Comparison of ENCODE assay signal across 8 mouse cellular contexts in the genomic region with DNA sequence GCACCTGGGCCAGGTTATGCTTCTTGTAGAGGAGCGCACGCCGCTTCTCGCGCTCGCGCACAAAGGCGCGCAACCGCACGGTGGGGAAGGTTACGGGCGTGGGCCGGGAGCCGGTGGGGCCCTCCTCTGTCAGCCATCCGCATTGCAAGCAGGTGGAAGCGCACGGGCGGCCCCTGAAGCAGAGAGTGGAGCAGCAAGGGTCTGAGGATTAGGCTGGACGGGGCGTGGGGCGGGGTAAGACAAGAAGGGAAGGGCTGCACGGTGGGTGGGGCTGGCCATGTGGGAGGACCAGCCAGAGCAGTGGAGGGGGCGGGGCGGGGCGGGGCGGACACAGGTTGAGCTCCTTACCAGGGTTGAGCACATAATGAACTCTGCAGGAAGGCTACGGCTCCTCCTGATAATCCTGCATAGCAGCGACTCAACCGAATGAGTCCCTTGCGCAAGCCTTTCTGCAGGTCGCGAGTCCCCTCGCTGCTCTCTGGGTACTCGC. TPM values are rescaled to one million over a fixed set of nuclear protein-coding genes. Genes with fewer than 3 reads are reported as not detected.
DNase-seq lines count a peak whose midpoint lies in the region; ATAC-seq and TF ChIP-seq lines count a peak whose summit lies in the region.

No protein-coding gene starts in this region.

- H3K4me2 ChIP-seq in stomach, embryonic 14.5 days (replicated peaks; ENCODE audit: low read depth, low read length), result peak overlapping the region; percentile 58

- no peak for TF ChIP-seq CTCF in cortical plate, adult 2 months (IDR thresholded peaks at IDR 0.05; ENCODE audit: extremely low read depth, insufficient read depth, low read length)

- ATAC-seq in stomach, embryonic 14.5 days (ENCODE audit: insufficient number of reproducible peaks, insufficient read depth, low FRiP score, low read depth), result peak; percentile 89

- peaks cover 1% of the 10 kb centered on the region; the same call in 1 of the 2 replicates for H3K4me1 ChIP-seq in cortical plate, adult 2 months (ENCODE audit: control insufficient read depth, insufficient read depth, low read length)
- peaks cover 13% of the 10 kb centered on the region for H3K4me1 ChIP-seq in limb, embryonic 10.5 days
- H3K4me1 ChIP-seq in stomach, embryonic 14.5 days (ENCODE audit: control insufficient read depth, insufficient read depth, low read length), result 0 out of 2 replicates have a peak, but pooled peaks cover 5% of the 10 kb centered on the region

- peak overlapping the region; percentile 35 for H3K4me3 ChIP-seq in cortical plate, adult 2 months (ENCODE audit: insufficient read depth, low read length)
- peak overlapping the region; percentile 47 for H3K4me3 ChIP-seq in limb, embryonic 10.5 days
- H3K4me3 ChIP-seq in stomach, embryonic 14.5 days (ENCODE audit: low read depth, low read length), result peak overlapping the region; percentile 30

- H3K9me3 ChIP-seq in limb, embryonic 10.5 days (replicated peaks), result no peaks in the 10 kb centered on the region
- H3K9me3 ChIP-seq in stomach, embryonic 14.5 days (ENCODE audit: control insufficient read depth, low read depth, low read length), result no peaks in the 10 kb centered on the region

- WGBS in limb, embryonic 10.5 days, result 4% methylated on average over 35 of the region's 35 CpGs
- 2% methylated on average over 31 of the region's 35 CpGs for WGBS in stomach, embryonic 14.5 days

- no peak for TF ChIP-seq POLR2A in cortical plate, adult 2 months (IDR thresholded peaks at IDR 0.05; ENCODE audit: extremely low read depth, insufficient read depth, low read length)

- no peak overlapping the region for H3K9ac ChIP-seq in stomach, embryonic 14.5 days (replicated peaks; ENCODE audit: low read depth, low read length)

- H3K36me3 ChIP-seq in limb, embryonic 10.5 days, result peaks cover 17% of the 10 kb centered on the region
- H3K36me3 ChIP-seq in stomach, embryonic 14.5 days (ENCODE audit: control insufficient read depth, insufficient read depth, low read length), result peaks cover 15% of the 10 kb centered on the region; the same call in 1 of the 2 replicates

- DNase-seq in urinary bladder, postnatal 25 days (ENCODE audit: low spot score), result peak; percentile 30
- no peak for DNase-seq in urinary bladder, adult 2 months (ENCODE audit: low spot score)
- peak; percentile 43 to 49 for DNase-seq in heart, postnatal 10 days
- peak; percentile 77 for DNase-seq in limb, embryonic 10.5 days (ENCODE audit: low spot score)
- DNase-seq in mesoderm, embryonic 11.5 days (ENCODE audit: low read depth, low spot score), result peak; percentile 19
- DNase-seq in layer of hippocampus, adult 9-11 months, result no peak

- no peak overlapping the region for H3K27ac ChIP-seq in cortical plate, adult 2 months (ENCODE audit: insufficient read depth, low read length)
- H3K27ac ChIP-seq in limb, embryonic 10.5 days, result 0 out of 2 replicates have a peak overlapping the region, but pooled peaks have one; percentile 15
- H3K27ac ChIP-seq in stomach, embryonic 14.5 days (ENCODE audit: low read length), result no peak overlapping the region

- intact Hi-C loops in heart, postnatal 10 days (cut with DNase I), result loop anchor here (2.0 kb wide), 1 partner anchor 16 kb away; a partner anchor contains a TSS

- H3K27me3 ChIP-seq in limb, embryonic 10.5 days (ENCODE audit: low read depth, poor library complexity, severe bottlenecking), result peaks cover 43% of the 10 kb centered on the region
- no peaks in the 10 kb centered on the region for H3K27me3 ChIP-seq in stomach, embryonic 14.5 days (ENCODE audit: control insufficient read depth, insufficient read depth, low read length)

RNA-seq across cellular contexts. Expression of a gene that starts 16.5 kb away (rescaled TPM):
- 27.1 and 28.1 TPM in 2 replicates for polyA plus RNA-seq in urinary bladder, adult 2 months (2012; rRNA removed)
- 25.9 and 26.7 TPM in 2 replicates for polyA plus RNA-seq in cortical plate, adult 2 months (2012; rRNA removed)
- 10 to 100 TPM; 19.9 to 20.8 TPM for total RNA-seq in heart, postnatal 10 days (2021)
- polyA plus RNA-seq in limb, embryonic 10.5 days (2016; fragmentation: Nextera tagmentation; extraction: Ambion mirVana), result 17.8 and 20.7 TPM in 2 replicates
- polyA plus RNA-seq in stomach, embryonic 14.5 days (2014; fragmentation: Nextera tagmentation; extraction: Ambion mirVana), result 18.1 and 20.3 TPM in 2 replicates

RNA-seq across cellular contexts. Expression of a gene that starts 39.9 kb away (rescaled TPM):
- 22.0 and 27.2 TPM in 2 replicates for polyA plus RNA-seq in urinary bladder, adult 2 months (2012; rRNA removed)
- 40.1 and 42.8 TPM in 2 replicates for polyA plus RNA-seq in cortical plate, adult 2 months (2012; rRNA removed)
- 10 to 100 TPM; 33.2 to 36.7 TPM for total RNA-seq in heart, postnatal 10 days (2021)
- polyA plus RNA-seq in limb, embryonic 10.5 days (2016; fragmentation: Nextera tagmentation; extraction: Ambion mirVana), result 8.4 and 11.3 TPM in 2 replicates
- 32.4 and 33.9 TPM in 2 replicates for polyA plus RNA-seq in stomach, embryonic 14.5 days (2014; fragmentation: Nextera tagmentation; extraction: Ambion mirVana)

RNA-seq across cellular contexts. Expression of a gene that starts 39.9 kb away (rescaled TPM):
- 0.23 and 0.49 TPM in 2 replicates for polyA plus RNA-seq in urinary bladder, adult 2 months (2012; rRNA removed)
- 6.6 and 7.4 TPM in 2 replicates for polyA plus RNA-seq in cortical plate, adult 2 months (2012; rRNA removed)
- under 1 TPM; 0.12 to 0.22 TPM for total RNA-seq in heart, postnatal 10 days (2021)
- 0.31 and 0.35 TPM in 2 replicates for polyA plus RNA-seq in limb, embryonic 10.5 days (2016; fragmentation: Nextera tagmentation; extraction: Ambion mirVana)
- polyA plus RNA-seq in stomach, embryonic 14.5 days (2014; fragmentation: Nextera tagmentation; extraction: Ambion mirVana), result 0.20 and 0.62 TPM in 2 replicates

RNA-seq across cellular contexts. Expression of a gene that starts 45.7 kb away (rescaled TPM):
- polyA plus RNA-seq in urinary bladder, adult 2 months (2012; rRNA removed), result 1.3 and 2.2 TPM in 2 replicates
- polyA plus RNA-seq in cortical plate, adult 2 months (2012; rRNA removed), result 101 and 112 TPM in 2 replicates
- total RNA-seq in heart, postnatal 10 days (2021), result 10 to 100 TPM; 11.0 to 13.0 TPM
- polyA plus RNA-seq in limb, embryonic 10.5 days (2016; fragmentation: Nextera tagmentation; extraction: Ambion mirVana), result 3.2 and 4.5 TPM in 2 replicates
- polyA plus RNA-seq in stomach, embryonic 14.5 days (2014; fragmentation: Nextera tagmentation; extraction: Ambion mirVana), result 31.2 and 32.5 TPM in 2 replicates

RNA-seq across cellular contexts. Expression of a gene that starts 55.7 kb away (rescaled TPM):
- 137 and 140 TPM in 2 replicates for polyA plus RNA-seq in urinary bladder, adult 2 months (2012; rRNA removed)
- 567 and 588 TPM in 2 replicates for polyA plus RNA-seq in cortical plate, adult 2 months (2012; rRNA removed)
- total RNA-seq in heart, postnatal 10 days (2021), result 100 to 1,000 TPM; 162 to 173 TPM
- 222 and 238 TPM in 2 replicates for polyA plus RNA-seq in limb, embryonic 10.5 days (2016; fragmentation: Nextera tagmentation; extraction: Ambion mirVana)
- polyA plus RNA-seq in stomach, embryonic 14.5 days (2014; fragmentation: Nextera tagmentation; extraction: Ambion mirVana), result 211 and 222 TPM in 2 replicates

Comparison
In these comparisons a context has a peak if more than half of its experiments do, and no peak if none do; other contexts are left out.
1. DNase-seq: peak in urinary bladder, postnatal 25 days (single experiment), heart, postnatal 10 days (2 of 2), limb, embryonic 10.5 days (single experiment) and mesoderm, embryonic 11.5 days (single experiment); none in urinary bladder, adult 2 months (single experiment) and layer of hippocampus, adult 9-11 months (single experiment).
2. Peak in every context shown above with its lines, with median percentiles within 50 percentile points of each other: H3K4me3 ChIP-seq.